15 mouse cellular contexts compared by ENCODE assay signal in genomic region chr1:106077166-106077565, GRCm38 (mm10).
A peak's percentile ranks its signal among the peaks of the same experiment; 100 is the strongest.
DNase-seq lines count a peak whose midpoint lies in the region; ATAC-seq lines count a peak whose summit lies in the region.
"Had no signal": no experiment of that assay in that cellular context is flagged by ENCODE, and none has a peak within 500 bp of the region (broad histone marks: within the 10 kb centered on the region; RNA-seq: fewer than 3 reads in every experiment).

No protein-coding gene starts in this region.

- H3K9ac ChIP-seq in hindbrain, embryonic 12.5 days: no peak overlapping the region
- H3K9ac ChIP-seq in liver, embryonic 11.5 days (ENCODE audit: low read depth, low read length): no peak overlapping the region
- H3K9ac ChIP-seq: limb, embryonic 13.5 days had no signal

- H3K36me3 ChIP-seq in hindbrain, embryonic 12.5 days: no peaks in the 10 kb centered on the region
- H3K36me3 ChIP-seq in liver, embryonic 11.5 days (ENCODE audit: control insufficient read depth, insufficient read depth, low read length): no peaks in the 10 kb centered on the region
- H3K36me3 ChIP-seq: limb, embryonic 13.5 days had no signal

- peaks cover under 1% of the 10 kb centered on the region for H3K4me1 ChIP-seq in hindbrain, embryonic 12.5 days
- no peaks in the 10 kb centered on the region for H3K4me1 ChIP-seq in liver, embryonic 11.5 days (replicated peaks; ENCODE audit: control insufficient read depth, insufficient read depth, low read length)

- peak; percentile 12 for DNase-seq in heart, postnatal 25 days (ENCODE audit: low spot score)
- DNase-seq in heart, postnatal 4 days: no peak
- DNase-seq in ES-CJ7 (ENCODE audit: low read depth, low spot score) (peak; percentile 61), R1 (ENCODE audit: low read depth, low spot score) (peak; percentile 89)
- peak; percentile 34 to 61 for DNase-seq in lung, adult 18-20 months
- DNase-seq in liver, embryonic 11.5 days (ENCODE audit: low spot score): no peak
- DNase-seq: cerebellum, adult 11-12 months; gastrocnemius, postnatal 25 days; right cerebral cortex, adult 18-20 months; thymus, postnatal 25 days had no signal

- intact Hi-C loops in heart, postnatal 25 days (cut with DNase I): loop anchor here (5.0 kb wide), 1 partner anchor 55 kb away; no protein-coding TSS in a partner anchor

- H3K27me3 ChIP-seq in hindbrain, embryonic 12.5 days: no peaks in the 10 kb centered on the region
- H3K27me3 ChIP-seq in liver, embryonic 11.5 days (replicated peaks; ENCODE audit: control insufficient read depth, insufficient read depth, low read length): no peaks in the 10 kb centered on the region
- H3K27me3 ChIP-seq: limb, embryonic 13.5 days had no signal

- H3K4me2 ChIP-seq in hindbrain, embryonic 12.5 days (replicated peaks): no peak overlapping the region
- H3K4me2 ChIP-seq in liver, embryonic 11.5 days: no peak overlapping the region
- H3K4me2 ChIP-seq: limb, embryonic 13.5 days had no signal

- no peaks in the 10 kb centered on the region for H3K9me3 ChIP-seq in hindbrain, embryonic 12.5 days (replicated peaks)
- H3K9me3 ChIP-seq in liver, embryonic 11.5 days (ENCODE audit: control insufficient read depth, low read length): no peaks in the 10 kb centered on the region
- H3K9me3 ChIP-seq: limb, embryonic 13.5 days had no signal

- WGBS in hindbrain, embryonic 12.5 days: 86% methylated on average over 3 of the region's 3 CpGs
- 76% methylated on average over 3 of the region's 3 CpGs for WGBS in liver, embryonic 11.5 days

- no peak overlapping the region for H3K4me3 ChIP-seq in hindbrain, embryonic 12.5 days
- no peak overlapping the region for H3K4me3 ChIP-seq in liver, embryonic 11.5 days (ENCODE audit: low read depth, low read length)
- H3K4me3 ChIP-seq: limb, embryonic 13.5 days; myocyte had no signal

- H3K27ac ChIP-seq in hindbrain, embryonic 12.5 days: no peak overlapping the region
- no peak overlapping the region for H3K27ac ChIP-seq in liver, embryonic 11.5 days (ENCODE audit: low read depth, low read length)
- H3K27ac ChIP-seq: limb, embryonic 13.5 days; stomach, postnatal 0 days had no signal

- ATAC-seq in hindbrain, embryonic 12.5 days (ENCODE audit: low FRiP score): no peak
- ATAC-seq in liver, embryonic 11.5 days (replicated peaks; ENCODE audit: low FRiP score): no peak
- ATAC-seq in megakaryocyte-erythroid progenitor cell, adult 5-6 weeks (replicated peaks; ENCODE audit: low FRiP score, low TSS enrichment, poor library complexity, severe bottlenecking): no peak

Comparison
In these comparisons a context has a peak if more than half of its experiments do, and no peak if none do; other contexts are left out.
1. DNase-seq: peak in heart, postnatal 25 days (single experiment), ES-CJ7 (single experiment), R1 (single experiment) and lung, adult 18-20 months (2 of 2); none in heart, postnatal 4 days (single experiment) and liver, embryonic 11.5 days (single experiment).